Mouse (Mus musculus): ENCODE data around the gene Hoxd8.

DNA sequence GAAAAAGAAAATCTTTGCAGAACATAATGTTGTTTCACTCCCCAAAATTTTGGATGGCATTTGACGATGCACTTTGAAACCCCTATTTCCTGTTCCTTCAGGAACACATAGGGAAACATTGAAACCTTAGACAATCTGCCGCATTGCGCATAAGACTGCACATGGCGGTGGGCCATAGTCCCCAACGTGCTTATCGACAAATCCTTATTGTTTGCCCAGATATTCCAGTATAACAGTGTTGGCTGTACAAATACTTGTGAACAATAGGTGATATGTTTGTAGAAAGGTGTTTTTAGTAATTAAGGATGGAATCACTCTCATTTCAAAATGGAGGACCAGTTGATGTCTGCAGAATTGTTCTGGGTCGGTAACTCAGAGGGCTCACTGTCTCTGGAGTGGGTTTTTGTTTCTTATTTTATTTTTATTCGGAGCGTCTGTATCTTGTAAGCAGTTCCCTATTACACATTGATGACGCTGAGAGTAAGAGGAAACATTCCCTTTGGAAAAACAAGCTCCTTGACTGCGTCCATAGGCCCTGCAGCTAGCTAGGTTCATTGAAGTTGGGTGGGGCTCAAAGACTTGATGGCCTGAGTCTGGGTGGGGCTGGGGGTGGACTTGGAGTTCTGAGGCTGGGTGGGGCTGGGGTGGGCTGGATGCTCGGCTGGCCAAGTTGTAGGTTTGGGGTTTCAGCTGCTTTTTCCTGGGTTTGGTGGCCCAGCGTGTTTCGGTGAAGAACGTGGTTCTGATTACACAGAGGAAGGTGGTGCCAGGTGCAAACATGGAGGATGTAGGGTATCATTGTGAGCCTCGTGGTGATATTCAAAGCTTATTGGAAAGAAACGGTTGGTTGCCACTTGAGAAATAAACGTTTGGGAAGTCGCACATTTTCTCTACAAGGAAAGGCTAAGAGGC lies 9.1 kb downstream of the Hoxd8 start:
- TF ChIP-seq POLR2A (IDR thresholded peaks at IDR 0.05; ENCODE audit: borderline replicate concordance, control insufficient read depth, low read depth, low read length) (no peak), CTCF (IDR thresholded peaks at IDR 0.05; ENCODE audit: control insufficient read depth, insufficient read depth, low read length) (no peak)

Measured in bone marrow, adult 2 months (tissue).